Mouse (Mus musculus): ENCODE results near the gene Hmcn2. TPM values are rescaled to one million over a fixed set of nuclear protein-coding genes. Genes with fewer than 3 reads are reported as not detected.

Hmcn2 gene
- polyA plus RNA-seq, 1 experiment: 0.96 TPM

DNA sequence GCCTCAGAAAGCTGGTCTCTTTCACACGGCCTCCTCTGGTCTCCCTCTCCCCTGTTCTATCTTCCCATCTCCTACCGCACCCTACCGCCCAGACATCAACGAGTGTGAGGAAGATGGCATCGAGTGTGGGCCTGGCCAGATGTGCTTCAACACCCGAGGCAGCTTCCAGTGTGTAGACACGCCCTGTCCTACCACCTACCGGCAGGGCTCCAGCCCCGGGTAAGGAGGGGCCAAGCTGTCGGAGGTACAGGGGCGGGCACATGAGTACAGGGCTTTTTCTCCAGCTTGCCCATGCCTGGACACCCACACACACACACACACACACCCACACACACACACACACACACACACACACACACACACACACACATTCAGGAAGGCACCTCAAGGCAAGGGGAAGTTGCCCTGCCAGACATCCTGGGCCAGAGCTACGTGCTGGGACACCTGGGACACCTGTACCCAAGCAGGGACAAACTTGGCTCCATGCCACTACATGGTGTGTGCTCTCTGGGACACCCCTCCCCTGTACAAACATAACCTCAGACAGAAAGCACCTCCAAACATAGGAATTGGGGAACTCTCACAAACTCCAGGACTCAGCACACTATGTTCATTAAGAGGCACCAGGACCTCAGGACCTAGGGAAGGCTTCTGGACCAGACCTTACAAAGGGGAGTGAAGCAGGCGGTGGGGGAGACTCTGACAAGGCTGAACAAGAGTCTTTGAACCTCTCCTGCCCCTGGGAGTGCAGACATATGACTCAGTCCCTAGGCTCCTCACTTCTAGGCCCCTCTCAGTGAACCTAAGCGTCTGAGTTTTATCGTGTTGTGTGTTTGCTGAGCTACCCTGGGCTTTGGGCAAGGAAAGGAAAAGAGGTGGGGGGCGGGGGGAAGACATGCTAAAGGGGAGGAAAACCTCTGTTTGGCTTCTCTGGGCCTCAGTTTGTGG is 145.0 kb downstream of the Hmcn2 start:
- no peak for TF ChIP-seq CTCF (IDR thresholded peaks at IDR 0.05; ENCODE audit: borderline replicate concordance, extremely low read depth, insufficient read depth, insufficient read length)
- TF ChIP-seq POLR2A (IDR thresholded peaks at IDR 0.05; ENCODE audit: borderline replicate concordance, extremely low read depth, insufficient read depth, insufficient read length, poor library complexity, severe bottlenecking): no peak
- no peak for DNase-seq (ENCODE audit: low read depth)

- TF ChIP-seq CTCF (IDR thresholded peaks at IDR 0.05; ENCODE audit: borderline replicate concordance, extremely low read depth, insufficient read depth, insufficient read length): peak; percentile 60
- no peak for TF ChIP-seq POLR2A (IDR thresholded peaks at IDR 0.05; ENCODE audit: borderline replicate concordance, extremely low read depth, insufficient read depth, insufficient read length, poor library complexity, severe bottlenecking)
- DNase-seq (ENCODE audit: low read depth): peak; percentile 69
Measured at GRCm38 (mm10) chr2:31460025-31460571, 145.9 kb downstream of the Hmcn2 start.

DNA sequence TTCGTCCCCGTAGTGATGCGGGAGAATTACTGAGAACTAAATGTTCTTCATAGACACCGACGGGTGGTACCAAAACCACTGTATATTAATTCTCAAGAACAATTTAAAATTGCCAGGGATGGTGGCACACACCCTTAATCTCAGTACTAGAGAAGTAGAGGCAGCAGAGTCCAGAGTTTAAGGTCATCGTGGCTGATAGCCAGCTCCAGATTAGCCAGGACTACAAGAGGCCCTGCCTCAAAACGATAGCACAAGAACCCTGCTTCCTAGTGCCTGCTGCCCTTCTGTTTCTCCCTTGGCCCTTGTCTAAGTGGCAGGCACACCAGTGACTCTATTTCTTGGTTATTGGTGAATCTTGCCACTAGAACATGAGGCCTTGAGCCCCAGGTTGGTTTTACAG is 146.7 kb downstream of the Hmcn2 start:
- TF ChIP-seq CTCF (IDR thresholded peaks at IDR 0.05; ENCODE audit: borderline replicate concordance, extremely low read depth, insufficient read depth, insufficient read length) (no peak), POLR2A (IDR thresholded peaks at IDR 0.05; ENCODE audit: borderline replicate concordance, extremely low read depth, insufficient read depth, insufficient read length, poor library complexity, severe bottlenecking) (no peak)
- no peak for DNase-seq (ENCODE audit: low read depth)

GRCm38 (mm10) chr2:31462051-31462450 is 147.8 kb downstream of the Hmcn2 start:
- no peak for DNase-seq (ENCODE audit: low read depth)
- TF ChIP-seq POLR2A (IDR thresholded peaks at IDR 0.05; ENCODE audit: borderline replicate concordance, extremely low read depth, insufficient read depth, insufficient read length, poor library complexity, severe bottlenecking) (no peak), CTCF (IDR thresholded peaks at IDR 0.05; ENCODE audit: borderline replicate concordance, extremely low read depth, insufficient read depth, insufficient read length) (no peak)

DNA sequence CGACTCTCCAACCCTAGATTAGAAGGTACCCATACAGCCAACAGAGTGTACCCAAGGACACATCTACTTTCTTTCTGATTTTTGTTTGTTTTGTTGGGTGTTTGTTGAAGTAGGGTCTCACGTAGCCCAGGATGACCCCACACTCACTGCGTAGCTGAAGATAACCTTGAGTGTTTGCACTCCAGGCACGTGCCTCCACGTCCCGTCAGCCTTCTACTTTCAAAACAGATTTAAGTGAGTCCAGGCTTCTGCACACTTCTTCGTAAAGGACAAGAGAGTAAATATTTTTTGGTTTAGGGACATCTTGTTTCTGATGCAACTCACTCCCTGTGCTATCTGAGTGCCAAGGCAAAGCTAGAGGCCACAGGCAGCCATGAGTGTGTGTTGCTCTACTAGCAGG is 149.0 kb downstream of the Hmcn2 start:
- DNase-seq (ENCODE audit: low read depth): no peak
- no peak for TF ChIP-seq POLR2A (IDR thresholded peaks at IDR 0.05; ENCODE audit: borderline replicate concordance, extremely low read depth, insufficient read depth, insufficient read length, poor library complexity, severe bottlenecking)
- TF ChIP-seq CTCF (IDR thresholded peaks at IDR 0.05; ENCODE audit: borderline replicate concordance, extremely low read depth, insufficient read depth, insufficient read length): no peak

- TF ChIP-seq CTCF (IDR thresholded peaks at IDR 0.05; ENCODE audit: borderline replicate concordance, extremely low read depth, insufficient read depth, insufficient read length): no peak
- TF ChIP-seq POLR2A (IDR thresholded peaks at IDR 0.05; ENCODE audit: borderline replicate concordance, extremely low read depth, insufficient read depth, insufficient read length, poor library complexity, severe bottlenecking): no peak
- no peak for DNase-seq (ENCODE audit: low read depth)
Measured at GRCm38 (mm10) chr2:31463696-31464528, 149.7 kb downstream of the Hmcn2 start.

DNA sequence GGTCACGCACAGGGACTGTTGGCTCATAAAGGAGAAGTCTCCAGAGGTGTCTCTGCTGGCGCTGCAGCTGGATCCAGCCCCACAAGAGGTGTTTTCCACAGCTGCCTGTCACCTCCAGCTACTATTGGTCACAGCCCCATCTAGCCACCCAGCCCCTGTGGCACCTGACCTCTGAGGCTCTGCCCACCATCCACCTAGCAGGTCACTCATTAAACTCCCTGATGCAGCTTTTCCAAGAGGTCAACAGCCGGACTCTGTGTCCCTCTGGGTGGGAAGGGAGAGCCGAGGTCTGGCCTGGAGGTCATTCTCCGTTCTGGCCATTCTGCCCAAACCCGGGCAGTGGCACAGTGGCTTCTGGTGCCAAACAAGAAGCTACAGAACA is 150.3 kb downstream of the Hmcn2 start:
- DNase-seq (ENCODE audit: low read depth): no peak
- no peak for TF ChIP-seq CTCF (IDR thresholded peaks at IDR 0.05; ENCODE audit: borderline replicate concordance, extremely low read depth, insufficient read depth, insufficient read length)
- TF ChIP-seq POLR2A (IDR thresholded peaks at IDR 0.05; ENCODE audit: borderline replicate concordance, extremely low read depth, insufficient read depth, insufficient read length, poor library complexity, severe bottlenecking): no peak

DNA sequence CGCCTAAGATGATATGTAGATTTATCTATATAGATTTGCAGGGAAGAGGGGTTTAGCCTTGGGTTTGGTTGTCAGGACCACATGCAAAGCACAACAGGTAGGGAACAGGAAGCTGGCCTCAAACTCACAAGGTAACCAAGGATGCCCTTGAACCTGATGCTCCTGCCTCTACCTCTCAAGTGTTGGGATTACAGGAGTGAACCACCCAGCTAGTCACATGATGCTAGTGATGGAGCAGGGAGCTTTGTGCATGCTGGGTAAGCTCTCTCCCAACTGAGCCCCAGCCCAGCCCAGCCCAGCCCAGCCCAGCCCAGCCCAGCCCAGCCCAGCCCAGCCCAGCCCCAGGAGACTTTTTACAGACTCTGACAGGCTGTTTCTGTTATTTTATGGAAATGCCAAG is 153.2 kb downstream of the Hmcn2 start:
- DNase-seq (ENCODE audit: low read depth): no peak
- TF ChIP-seq POLR2A (IDR thresholded peaks at IDR 0.05; ENCODE audit: borderline replicate concordance, extremely low read depth, insufficient read depth, insufficient read length, poor library complexity, severe bottlenecking) (no peak), CTCF (IDR thresholded peaks at IDR 0.05; ENCODE audit: borderline replicate concordance, extremely low read depth, insufficient read depth, insufficient read length) (no peak)

DNA sequence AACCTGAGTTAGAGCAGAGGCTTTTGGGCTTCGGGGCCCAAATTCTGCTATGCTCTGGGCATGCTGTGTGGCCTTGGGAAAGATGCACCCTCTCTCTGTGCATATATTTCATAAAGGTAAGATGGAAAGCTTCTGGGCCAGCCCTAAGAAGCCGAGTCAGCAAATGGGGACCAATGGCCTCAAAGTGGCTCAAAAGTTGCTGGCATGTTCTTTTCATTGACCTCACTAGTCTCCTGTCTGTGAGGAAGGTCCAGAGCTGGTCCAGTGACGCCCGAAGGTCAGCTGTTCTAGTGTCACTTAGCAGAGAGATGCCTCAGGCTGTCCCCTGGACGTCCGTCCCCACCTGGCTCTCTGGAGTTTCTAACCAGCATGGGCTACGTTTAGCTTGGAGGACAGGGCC is 154.6 kb downstream of the Hmcn2 start:
- no peak for TF ChIP-seq POLR2A (IDR thresholded peaks at IDR 0.05; ENCODE audit: borderline replicate concordance, extremely low read depth, insufficient read depth, insufficient read length, poor library complexity, severe bottlenecking)
- TF ChIP-seq CTCF (IDR thresholded peaks at IDR 0.05; ENCODE audit: borderline replicate concordance, extremely low read depth, insufficient read depth, insufficient read length): no peak
- no peak for DNase-seq (ENCODE audit: low read depth)

GRCm38 (mm10) chr2:31469480-31469879 is 155.3 kb downstream of the Hmcn2 start:
- no peak for TF ChIP-seq POLR2A (IDR thresholded peaks at IDR 0.05; ENCODE audit: borderline replicate concordance, extremely low read depth, insufficient read depth, insufficient read length, poor library complexity, severe bottlenecking)
- TF ChIP-seq CTCF (IDR thresholded peaks at IDR 0.05; ENCODE audit: borderline replicate concordance, extremely low read depth, insufficient read depth, insufficient read length): no peak
- no peak for DNase-seq (ENCODE audit: low read depth)

All from brain, embryonic 14.5 days (tissue).